Mouse (Mus musculus): ENCODE measurements around the gene Cdh11.

DNA sequence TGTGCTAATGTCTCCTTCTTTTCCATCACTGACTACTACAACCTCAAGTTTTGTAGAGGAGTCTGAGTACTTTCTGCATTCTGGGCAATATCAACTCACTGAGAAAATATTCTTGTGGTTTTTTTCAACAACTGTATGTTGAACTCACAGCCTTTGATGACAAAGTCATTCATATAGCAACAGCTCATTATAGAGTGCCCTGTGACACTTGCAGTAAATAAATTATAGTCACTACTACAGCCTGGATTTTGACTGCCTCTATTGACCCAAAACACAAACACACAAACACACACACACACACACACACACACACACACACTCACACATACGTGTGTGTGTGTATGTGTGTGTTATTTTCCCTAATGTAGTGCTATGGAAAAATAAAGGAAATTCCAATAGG is 10.8 kb downstream of the Cdh11 start:
- no peak for TF ChIP-seq EP300 (IDR thresholded peaks at IDR 0.05; ENCODE audit: low read depth)
- no peak for TF ChIP-seq CTCF (IDR thresholded peaks at IDR 0.05; ENCODE audit: low read depth)

All from heart, postnatal 0 days (tissue).